Mouse (Mus musculus) adrenal gland, postnatal 4 days (tissue): ENCODE measurements around the gene Sh3bgr. TPM values are rescaled to one million over a fixed set of nuclear protein-coding genes. Genes with fewer than 3 reads are reported as not detected.

Experiments used
- DNase-seq, 2 experiments: peaks; one replicate each; pipeline ENCODE4 v3.0.0; 2021 to 2022; ENCODE audit warnings: low spot score in 2 of 2, mixed read lengths in 2 of 2
- total RNA-seq, 2 experiments: library from RNA; stranded (reverse); gene quantifications; 2 replicates each; pipeline ENCODE4 v1.2.3; 2021

Sh3bgr gene
- total RNA-seq, 2 experiments from 2014 or later = 9.0 to 23.2 TPM

DNA sequence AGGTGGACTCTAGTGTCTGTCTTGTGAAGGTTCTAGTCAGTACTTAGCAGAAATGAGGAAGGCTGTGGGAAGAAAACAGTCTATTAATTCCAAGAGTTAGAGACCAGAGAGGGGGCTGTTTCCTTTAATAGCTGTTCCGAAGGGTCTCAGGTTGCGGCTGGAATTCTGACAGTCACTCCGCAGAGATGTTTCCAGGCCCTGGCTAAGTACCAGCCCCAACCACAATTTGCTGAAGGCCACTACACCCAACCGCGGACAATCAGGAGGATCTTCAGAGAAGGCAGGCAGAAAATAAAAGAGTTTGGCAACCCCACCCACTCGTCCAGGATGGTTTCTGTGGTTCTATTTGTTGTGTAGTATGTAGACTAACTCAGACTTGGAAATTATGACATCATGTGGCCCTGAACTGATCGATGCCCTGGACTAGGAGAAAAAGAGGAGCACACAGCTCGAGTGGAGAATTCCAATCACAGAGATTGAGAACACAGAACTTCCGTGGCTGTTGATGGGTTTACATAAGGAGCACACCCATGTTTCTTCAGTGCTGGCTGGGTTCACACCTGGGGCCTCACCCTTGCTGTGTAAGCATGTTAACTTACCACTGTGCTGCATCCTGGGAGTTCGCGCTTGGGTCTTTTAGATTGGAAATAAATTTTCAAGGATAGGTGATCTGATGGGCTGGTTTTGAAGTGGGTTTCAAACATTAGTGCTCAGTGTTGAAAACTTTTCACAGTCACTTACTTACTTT, 1.4 kb downstream of the Sh3bgr start:
- no peak for DNase-seq

DNA sequence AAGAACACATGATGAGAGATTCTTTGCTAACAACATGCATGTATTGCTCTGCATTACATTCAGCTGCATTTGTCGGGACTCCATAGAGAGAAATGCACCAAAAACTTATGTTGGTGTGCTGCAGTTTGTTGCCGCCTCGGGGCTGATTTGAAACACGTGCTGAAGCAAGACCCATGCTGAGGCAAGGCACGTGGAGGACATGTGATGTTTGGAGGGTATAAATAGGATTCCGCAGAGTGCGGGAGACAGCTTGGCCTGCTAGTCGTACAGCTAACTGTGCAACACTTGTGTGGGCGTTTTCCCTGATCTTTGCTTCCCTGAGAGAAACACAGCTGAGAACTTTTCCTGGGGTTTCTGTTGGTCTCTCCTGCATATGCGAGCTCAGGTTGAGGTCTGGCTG, 9.5 kb downstream of the Sh3bgr start:
- no peak for DNase-seq

DNA sequence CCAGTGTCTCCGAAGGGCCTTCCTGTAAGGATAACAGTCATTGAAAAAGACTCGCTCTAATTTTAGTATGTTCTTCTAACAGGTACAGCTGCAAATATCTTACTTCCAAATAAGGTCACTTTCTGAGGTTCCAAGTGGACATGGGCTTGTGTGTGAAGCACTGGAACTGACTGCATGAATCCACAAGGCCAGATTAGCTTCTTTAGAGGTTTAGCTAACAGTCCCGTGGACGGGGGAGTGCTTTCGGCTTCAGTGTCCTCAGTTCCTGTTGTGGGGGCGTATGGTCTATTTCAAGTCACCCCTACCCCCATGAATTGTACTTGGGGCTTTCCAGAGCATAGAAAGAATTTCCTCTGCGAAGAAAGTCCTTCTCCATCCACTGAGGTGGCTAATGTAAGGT, 10.6 kb downstream of the Sh3bgr start:
- DNase-seq = no peak

DNA sequence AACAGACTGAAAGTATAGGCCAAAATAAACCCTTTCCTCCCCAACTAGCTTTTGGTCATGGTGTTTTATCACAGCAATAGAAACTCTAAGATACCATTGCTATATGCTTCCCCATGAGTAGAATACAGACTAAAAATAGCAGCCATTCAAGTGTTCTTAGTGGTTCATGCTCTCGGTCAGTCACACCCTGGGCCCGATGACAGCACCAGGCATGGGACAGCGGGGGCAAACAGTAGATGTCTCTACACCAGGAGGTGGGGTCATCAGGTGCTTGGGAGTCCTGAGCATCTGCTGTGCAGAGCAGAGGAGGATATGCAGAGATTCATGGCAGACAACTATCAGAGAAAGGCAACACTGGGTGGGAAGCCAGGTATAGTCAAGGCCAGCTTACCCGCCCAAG, 12.8 kb downstream of the Sh3bgr start:
- no peak for DNase-seq

DNA sequence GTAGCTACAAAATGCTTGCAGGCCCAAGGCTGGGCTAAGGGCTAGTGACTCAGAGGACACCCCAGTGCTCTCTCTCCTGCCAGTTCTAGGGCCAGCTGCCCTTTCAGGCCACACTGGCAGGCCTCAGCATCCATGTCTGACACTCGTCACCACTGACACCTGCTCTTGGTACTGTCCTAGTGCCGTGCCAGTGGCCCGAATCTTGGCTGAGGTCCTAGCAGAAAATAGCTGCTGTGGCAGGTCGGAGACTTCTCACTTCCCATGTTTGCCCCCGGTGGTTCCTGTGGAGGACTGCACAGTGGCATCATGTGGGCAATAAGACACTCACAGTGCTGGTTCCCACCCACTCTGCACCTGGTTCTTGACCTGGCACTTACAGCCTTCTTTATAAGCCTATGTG, 21.2 kb downstream of the Sh3bgr start:
- DNase-seq = no peak

DNA sequence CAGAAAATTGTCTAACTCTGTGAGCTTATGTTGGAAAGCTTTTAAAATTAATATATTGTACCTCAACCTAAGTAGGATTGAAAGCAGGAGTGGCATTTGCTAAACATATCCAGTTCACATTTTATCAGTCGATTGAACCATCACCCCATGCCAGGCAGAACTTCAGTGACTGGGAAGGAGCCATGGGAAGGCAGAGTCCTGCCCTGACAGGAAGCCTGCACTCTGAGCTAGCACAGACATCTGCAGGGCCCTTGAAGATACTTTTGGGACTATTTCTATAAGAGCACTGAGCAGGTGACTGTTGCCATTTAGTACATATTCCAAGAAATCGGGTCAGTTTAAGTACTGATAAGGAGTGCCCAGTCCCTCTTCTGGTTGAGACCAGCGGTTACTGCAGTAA, 21.7 kb downstream of the Sh3bgr start:
- no peak for DNase-seq

DNA sequence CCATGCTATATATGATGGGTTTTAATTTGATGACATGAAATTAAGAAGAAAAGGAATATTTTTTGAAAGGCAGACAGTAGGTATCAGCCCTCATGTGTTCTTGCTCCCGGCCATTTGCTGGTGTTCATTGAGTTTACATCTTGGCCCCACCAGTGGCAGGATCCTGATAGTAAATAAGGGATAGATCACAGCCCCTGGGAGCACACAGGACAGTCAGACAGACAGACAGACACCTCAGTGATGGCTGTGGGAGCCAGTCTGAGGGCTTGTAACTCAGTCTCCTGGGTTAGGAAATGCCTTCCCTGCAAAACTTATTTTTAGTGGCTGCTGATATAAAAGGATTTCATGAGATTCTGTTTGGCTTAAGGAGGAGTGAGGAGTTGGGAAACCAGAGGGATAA, 22.2 kb downstream of the Sh3bgr start:
- DNase-seq = no peak

DNA sequence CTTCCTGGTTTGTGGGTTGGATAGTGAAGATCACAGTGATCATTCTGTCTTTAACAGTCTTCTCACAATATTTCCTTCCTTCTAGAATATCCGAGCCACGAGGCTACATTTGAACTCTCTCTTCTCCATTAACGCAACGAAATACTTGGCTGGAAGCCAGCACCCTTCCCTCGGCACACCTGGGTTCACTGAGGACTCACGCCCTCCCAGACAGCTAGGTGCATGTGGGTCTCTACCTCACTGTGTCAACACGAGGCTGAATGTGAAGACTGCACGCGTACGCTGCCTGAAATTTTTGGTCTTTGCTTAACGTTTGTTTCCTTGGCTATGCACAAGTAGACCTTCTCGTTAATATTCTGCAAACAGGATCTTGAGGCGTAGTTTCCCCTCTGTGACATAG, 28.2 kb downstream of the Sh3bgr start:
- no peak for DNase-seq

DNA sequence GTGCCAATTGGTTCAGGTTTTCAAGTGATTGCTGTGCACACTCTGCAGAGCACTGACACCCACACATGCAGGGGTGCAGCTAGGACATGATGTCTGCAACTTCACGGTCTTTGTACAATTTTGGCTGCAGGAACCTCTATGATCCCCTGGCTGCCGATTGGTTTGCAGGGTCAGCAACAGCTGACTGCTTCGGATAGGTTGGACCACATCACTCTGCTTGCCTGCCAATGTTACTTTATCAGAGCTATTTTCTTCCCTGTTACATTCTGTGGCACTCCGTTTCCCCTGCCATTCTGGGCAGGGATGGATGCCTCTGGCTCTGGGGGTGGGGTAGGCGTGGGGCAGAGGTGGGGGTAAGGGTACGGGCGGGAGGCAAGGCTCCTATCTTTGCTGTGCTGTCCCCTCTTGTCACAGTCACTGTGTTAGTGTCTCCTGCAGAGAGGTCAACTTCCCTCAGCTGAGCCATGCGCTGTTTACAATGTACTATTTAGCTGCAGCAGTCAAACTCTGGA, 28.9 kb downstream of the Sh3bgr start:
- DNase-seq = no peak

DNA sequence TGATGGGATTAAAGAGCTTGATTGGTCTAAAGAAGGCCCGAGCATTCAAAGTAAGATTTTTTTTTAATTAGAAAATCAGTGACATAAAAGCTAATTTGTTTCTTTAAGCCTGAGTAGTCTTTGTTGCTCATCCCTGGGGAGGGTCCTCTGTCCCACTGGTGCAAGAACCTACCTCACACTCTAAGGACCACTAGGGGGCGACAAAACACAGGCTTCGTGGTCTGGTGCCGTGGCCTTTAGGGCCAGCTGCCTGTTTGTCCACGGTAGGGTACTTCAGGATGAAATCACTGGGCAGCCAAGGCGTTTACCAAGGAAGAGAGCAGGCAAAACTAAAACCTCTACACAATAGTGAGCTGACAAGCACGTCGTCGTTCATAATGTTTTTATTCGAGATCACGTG, 30.2 kb downstream of the Sh3bgr start:
- peak; percentile 14 to 51 for DNase-seq

DNA sequence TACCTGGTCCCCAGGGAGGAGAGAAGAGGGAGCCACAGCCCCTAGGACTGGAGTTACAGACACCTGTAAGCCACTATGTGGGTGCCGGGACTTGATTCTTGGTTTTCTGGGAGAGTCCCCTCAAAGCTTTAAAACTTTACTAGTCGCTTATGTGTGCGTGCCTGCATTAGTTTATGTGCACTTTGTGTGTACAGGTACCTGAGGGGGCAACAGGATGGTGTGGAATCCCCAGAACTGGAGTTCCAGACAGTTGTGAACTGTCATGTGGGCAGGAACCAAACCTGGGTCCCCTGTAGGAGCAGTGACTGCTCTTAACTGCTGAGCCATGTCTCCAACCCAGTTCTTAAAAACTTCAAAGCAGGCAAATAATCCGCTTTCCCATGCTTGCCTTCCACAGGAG, 31.0 kb downstream of the Sh3bgr start:
- no peak for DNase-seq

DNA sequence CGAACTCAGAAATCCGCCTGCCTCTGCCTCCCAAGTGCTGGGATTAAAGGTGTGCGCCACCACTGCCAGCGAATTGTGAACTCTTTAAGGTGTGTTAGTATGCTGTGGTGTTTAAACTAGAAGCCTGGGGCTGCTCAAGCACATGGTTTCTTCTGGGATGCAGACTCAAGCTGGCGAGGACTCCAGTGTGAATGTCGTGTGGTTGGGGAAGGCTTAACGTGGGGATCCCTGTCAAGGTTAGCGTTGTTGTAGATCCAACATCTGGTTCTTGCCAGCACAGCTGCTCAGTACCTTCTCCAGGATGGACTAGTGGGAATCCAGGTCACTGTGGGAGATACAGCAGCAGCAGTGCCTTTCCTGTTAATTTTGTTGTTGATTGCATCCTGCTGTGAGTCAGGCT, 31.7 kb downstream of the Sh3bgr start:
- no peak for DNase-seq

DNA sequence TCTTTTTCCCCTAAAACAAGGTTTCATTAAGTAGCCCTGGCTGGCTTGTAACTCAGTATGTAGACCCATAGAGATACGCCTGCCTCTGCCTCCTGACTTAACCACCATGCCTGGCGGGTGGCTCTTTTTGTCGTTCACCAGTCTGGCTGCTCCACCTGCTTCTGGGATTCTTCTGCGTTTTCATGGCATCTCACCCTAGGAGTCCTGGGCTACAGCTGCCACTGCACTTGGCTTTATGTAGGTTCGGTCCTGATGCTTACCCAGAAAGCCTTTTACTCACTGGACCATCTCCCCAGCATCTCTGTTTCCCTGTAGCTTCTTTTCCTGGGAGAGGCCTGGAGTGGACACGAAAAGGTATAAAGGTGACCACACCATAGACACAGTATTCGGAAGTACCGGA, 33.7 kb downstream of the Sh3bgr start:
- no peak for DNase-seq

DNA sequence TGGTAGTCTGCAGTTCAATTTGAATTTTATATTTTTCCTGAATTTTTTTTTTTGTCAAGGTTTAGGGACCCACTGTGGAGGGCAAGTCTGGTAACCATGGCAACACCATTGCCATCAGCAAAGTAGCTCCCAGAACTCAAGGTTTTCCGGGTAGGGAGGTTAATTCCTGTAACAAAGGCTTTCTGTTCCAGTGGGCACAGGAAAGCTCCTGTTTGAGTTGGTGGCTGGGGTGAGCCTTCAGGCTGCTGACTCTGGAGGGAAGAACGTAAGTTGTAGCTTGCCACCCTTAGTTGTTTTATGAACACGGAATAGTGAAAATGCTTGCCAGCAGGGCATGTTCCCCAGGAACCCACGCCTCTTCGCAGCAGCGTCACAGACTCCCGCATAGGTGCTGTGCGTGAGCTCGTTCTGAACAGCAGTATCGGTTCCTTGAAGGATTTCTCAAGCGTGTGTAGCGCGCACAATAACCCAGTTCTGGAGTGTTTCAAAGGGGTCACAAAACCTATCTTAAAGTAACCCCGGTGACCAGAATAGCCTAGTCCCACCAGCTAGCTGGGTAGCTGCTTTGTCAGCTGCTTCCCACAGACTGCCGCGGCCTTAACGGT, 35.2 kb downstream of the Sh3bgr start, which contains the start of gene B3galt5:
Gene B3galt5 (plus strand): TSS at position 436 of the 605 bp plus-strand sequence.
- DNase-seq = no peak

DNA sequence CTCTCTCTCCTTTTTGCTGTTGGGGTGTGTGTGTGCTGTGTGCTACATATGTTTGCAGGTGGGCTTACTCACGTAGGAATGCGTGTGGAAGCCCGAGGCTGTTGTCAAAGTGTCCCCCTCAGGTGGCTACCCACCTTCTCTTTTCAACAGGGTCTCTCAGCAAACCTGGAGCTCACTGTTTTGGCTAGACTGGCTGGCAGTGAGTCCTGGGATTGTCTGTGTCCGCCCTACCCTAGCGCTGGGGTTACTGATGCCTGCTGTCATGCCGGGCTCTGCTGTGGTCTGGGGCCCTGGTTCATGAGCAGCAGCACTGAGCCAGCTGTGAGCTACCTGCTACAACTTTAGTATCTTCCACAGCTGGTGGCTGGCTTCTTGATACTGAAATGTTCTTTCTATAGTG, 44.2 kb downstream of the Sh3bgr start:
- no peak for DNase-seq

DNA sequence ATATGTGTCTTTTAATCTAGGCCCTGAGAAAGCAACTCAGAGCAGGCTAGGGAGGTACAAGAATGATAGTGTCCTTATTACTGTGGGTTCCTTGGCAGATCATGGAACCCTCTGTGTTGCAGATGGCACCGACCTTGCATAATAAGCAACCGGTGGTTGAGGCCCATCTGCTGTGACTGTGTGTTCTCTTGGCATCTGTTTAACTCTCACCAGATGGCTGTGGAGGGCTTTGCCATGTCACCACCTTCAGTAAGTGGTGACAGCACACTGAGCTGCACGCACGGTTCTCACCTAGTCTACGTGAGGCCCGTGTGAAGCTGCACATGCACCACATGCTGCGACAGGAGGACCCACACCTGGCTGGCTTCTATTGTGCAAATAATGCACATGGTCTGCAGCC, 49.4 kb downstream of the Sh3bgr start:
- DNase-seq = no peak

DNA sequence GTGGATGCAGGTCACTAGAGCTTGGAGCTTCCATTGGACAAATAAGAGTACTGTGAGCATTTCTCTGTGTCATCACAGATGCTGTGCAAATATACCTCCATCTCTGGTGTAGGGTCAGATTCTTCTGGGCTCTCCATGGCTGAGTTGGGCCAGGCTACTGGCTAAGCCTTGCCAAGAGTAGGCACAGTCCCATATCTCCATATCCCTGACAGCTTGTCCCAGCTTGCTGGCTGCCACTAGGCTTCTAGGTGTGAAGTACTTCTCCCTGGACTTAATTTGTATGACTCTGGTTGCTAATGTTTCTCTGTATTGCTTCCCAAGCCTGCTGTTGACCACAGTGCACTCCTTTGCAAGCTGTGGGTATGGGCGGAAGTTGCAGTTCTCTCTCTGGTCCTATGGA, 51.9 kb downstream of the Sh3bgr start:
- DNase-seq = no peak

DNA sequence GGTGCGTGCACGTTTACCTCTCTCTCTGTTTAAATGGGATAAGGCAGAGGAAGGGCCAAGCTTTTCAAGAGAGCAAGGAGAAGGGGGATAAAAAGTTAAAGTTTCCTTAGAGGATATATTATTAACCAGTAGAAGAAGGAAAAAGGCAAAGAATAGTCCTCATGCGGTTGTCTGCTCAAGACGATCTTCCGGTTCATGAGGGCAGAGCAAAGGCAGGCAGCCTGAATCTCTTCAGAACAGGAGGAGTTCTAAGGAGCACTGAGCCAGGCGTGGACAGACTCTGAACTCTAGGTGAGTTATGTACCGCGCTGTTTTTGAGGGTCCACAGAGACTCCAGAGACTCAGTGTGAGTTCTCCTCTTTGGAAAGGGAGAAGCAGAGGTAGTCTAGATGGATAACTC, 58.2 kb downstream of the Sh3bgr start:
- DNase-seq = no peak

DNA sequence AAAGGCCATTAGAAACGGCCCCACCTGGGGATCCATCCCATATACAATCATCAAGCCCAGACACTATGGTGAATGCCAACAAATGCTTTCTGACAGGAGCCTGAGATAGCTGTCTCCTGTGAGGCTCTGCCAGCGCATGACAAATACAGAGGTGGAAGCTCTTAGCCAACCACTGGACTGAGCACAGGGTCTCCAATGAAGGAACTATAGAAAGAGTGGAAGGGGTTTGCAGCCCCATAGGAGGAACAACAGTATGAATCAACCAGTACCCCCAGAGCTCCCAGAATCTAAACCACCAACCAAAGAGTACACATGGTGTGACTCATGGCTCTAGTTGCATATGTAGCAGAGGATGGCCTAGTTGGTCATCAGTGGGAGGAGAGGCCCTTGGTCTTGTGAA, 71.5 kb downstream of the Sh3bgr start:
- DNase-seq = no peak

DNA sequence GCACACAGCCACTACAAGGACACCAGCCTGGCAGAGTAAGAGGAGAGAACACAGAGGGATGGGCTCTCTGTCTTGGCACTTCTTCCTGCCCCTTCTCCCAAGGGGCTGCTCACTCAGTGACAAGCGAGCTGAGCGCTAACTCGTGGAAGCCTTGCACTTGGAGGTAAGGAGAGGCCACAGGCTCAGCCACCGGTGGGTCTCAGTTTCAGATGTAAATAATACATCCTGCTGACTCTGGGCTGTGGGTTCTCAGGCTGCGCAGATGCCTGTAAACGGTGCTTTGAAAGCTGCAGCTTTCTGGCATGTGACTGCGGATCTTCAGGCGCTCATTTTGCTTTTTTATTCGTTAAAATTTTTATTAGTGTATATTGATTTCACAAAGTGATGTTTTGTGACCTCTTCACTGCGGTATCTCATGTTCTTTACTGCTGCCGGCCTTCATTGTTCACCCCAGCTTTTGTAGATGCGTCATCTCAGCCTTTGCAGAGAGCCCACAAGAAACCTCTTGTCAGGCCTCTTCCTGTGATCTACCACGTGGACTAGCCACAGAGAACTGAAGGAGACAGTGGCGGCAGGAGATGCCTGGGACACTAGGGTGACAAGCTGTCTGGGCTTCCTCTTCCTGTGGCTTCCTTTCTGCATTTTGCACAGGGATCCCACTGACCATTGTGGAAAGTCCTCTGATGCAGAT, 72.8 kb downstream of the Sh3bgr start:
- DNase-seq = peak in 1 of 2 experiments; percentile 1

DNA sequence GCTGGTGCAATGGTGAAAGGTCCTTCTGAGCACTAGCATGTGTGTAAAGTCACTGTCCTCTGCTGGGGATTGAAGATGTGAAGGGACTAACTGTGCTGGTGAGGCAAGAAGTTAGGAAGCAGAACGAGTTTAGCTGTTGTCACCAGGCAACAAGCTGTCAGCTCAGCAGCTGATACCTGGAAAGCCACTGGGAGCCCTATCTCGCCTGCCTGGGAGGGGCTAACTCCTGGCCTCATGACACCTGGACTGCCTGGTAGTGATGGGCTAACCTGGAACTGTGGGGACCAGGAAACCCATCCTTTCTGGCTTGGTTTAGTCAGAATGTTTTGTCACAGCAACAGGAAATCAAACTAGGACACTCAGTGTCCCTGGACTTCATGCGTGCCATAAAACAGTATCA, 76.3 kb downstream of the Sh3bgr start:
- no peak for DNase-seq
